Mouse (Mus musculus): ENCODE results near the gene Fgb. TPM values are rescaled to one million over a fixed set of nuclear protein-coding genes. Genes with fewer than 3 reads are reported as not detected.

The Fgb gene
- total RNA-seq, 1 experiment: not detected

DNA sequence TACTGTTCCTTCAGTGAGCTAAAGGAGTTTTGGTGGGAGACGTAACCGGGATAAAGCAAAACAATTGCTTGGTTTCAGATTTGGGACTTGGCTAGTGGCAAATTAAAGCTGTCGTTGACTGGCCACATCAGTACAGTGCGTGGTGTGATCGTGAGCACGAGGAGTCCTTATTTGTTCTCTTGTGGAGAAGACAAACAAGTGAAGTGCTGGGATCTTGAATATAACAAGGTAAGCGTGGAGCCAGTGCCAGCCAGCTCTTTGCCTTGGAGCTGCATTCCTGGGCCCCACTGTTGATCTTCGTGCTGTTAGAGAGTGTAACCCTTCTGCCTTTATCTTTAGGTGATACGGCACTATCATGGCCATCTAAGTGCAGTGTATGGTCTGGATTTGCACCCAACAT, 18.3 kb upstream of the Fgb start:
- TF ChIP-seq CHD2 (IDR thresholded peaks at IDR 0.05; ENCODE audit: low read depth, low read length): no peak
- TF ChIP-seq MAFK (IDR thresholded peaks at IDR 0.05; ENCODE audit: insufficient read depth, low read depth, low read length): no peak
- TF ChIP-seq HCFC1 (IDR thresholded peaks at IDR 0.05; ENCODE audit: borderline replicate concordance, insufficient read depth, low read length): no peak
- TF ChIP-seq ZC3H11A (IDR thresholded peaks at IDR 0.05; ENCODE audit: borderline replicate concordance, low read depth, low read length): no peak
- TF ChIP-seq ZNF384 (IDR thresholded peaks at IDR 0.05; ENCODE audit: low read depth, low read length): no peak
- in situ Hi-C loops (cut with MboI; ENCODE audit: low sequenced_read_pairs in 2 of 2, unreplicated experiment in 2 of 2): loop anchor here in 1 of 2 experiments (25.0 kb wide), 1 partner anchor 706 kb away; the partner anchor contains the start of gene Map9
- Histone ChIP-seq H3K9ac (ENCODE audit: insufficient read depth, low read depth, low read length, poor library complexity, severe bottlenecking) (no peak overlapping the region), H3K36me3 (ENCODE audit: control insufficient read depth, insufficient read depth, low read length, poor library complexity, severe bottlenecking) (peaks cover 38% of the 10 kb centered on the region), H3K27ac (ENCODE audit: insufficient read depth, low read depth, low read length, poor library complexity, severe bottlenecking) (no peak overlapping the region), H3K4me1 (ENCODE audit: control insufficient read depth in 2 of 2, insufficient read depth in 2 of 2, low read length in 2 of 2, poor library complexity in 1 of 2) (no peaks in the 10 kb centered on the region), H3K9me3 (ENCODE audit: control insufficient read depth, insufficient read depth, low read depth, low read length) (no peaks in the 10 kb centered on the region), H3K4me3 (ENCODE audit: insufficient read depth in 1 of 2, low read depth in 1 of 2, low read length in 2 of 2, poor library complexity in 1 of 2, severe bottlenecking in 1 of 2) (no peak overlapping the region)
- DNase-seq (ENCODE audit: low read depth, low spot score): no peak

DNA sequence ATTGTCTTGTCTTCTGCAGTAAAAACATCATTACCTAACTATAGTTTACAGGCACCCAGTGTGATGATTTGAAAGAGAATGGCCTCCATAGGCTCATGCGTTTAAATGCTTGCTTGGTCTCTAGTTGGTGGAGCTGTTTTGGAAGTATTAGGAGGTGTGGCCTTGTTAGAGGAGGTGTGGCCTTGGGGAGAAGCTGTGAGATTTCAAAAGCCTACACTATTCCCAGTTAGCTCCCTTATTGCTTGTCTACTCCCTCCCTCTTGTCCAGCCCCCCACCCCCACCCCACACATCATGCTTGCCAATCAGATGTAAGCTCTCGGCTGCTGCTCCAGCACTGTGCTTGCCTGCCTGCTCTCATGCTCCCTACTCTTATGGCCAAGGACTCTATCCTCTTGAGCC, 7.4 kb upstream of the Fgb start:
- TF ChIP-seq ZC3H11A (IDR thresholded peaks at IDR 0.05; ENCODE audit: borderline replicate concordance, low read depth, low read length): no peak
- TF ChIP-seq HCFC1 (IDR thresholded peaks at IDR 0.05; ENCODE audit: borderline replicate concordance, insufficient read depth, low read length): no peak
- TF ChIP-seq MAFK (IDR thresholded peaks at IDR 0.05; ENCODE audit: insufficient read depth, low read depth, low read length): no peak
- no peak for TF ChIP-seq CHD2 (IDR thresholded peaks at IDR 0.05; ENCODE audit: low read depth, low read length)
- TF ChIP-seq ZNF384 (IDR thresholded peaks at IDR 0.05; ENCODE audit: low read depth, low read length): no peak
- Histone ChIP-seq H3K27ac (ENCODE audit: insufficient read depth, low read depth, low read length, poor library complexity, severe bottlenecking) (no peak overlapping the region), H3K4me3 (ENCODE audit: insufficient read depth in 1 of 2, low read depth in 1 of 2, low read length in 2 of 2, poor library complexity in 1 of 2, severe bottlenecking in 1 of 2) (no peak overlapping the region), H3K4me1 (ENCODE audit: control insufficient read depth in 2 of 2, insufficient read depth in 2 of 2, low read length in 2 of 2, poor library complexity in 1 of 2) (no peaks in the 10 kb centered on the region), H3K36me3 (ENCODE audit: control insufficient read depth, insufficient read depth, low read length, poor library complexity, severe bottlenecking) (peaks cover 25% of the 10 kb centered on the region), H3K9ac (ENCODE audit: insufficient read depth, low read depth, low read length, poor library complexity, severe bottlenecking) (no peak overlapping the region), H3K9me3 (ENCODE audit: control insufficient read depth, insufficient read depth, low read depth, low read length) (no peaks in the 10 kb centered on the region)
- in situ Hi-C loops (cut with MboI; ENCODE audit: low sequenced_read_pairs in 2 of 2, unreplicated experiment in 2 of 2): loop anchor here in 1 of 2 experiments (25.0 kb wide), 1 partner anchor 695 kb away; the partner anchor contains the start of gene Map9
- no peak for DNase-seq (ENCODE audit: low read depth, low spot score)

DNA sequence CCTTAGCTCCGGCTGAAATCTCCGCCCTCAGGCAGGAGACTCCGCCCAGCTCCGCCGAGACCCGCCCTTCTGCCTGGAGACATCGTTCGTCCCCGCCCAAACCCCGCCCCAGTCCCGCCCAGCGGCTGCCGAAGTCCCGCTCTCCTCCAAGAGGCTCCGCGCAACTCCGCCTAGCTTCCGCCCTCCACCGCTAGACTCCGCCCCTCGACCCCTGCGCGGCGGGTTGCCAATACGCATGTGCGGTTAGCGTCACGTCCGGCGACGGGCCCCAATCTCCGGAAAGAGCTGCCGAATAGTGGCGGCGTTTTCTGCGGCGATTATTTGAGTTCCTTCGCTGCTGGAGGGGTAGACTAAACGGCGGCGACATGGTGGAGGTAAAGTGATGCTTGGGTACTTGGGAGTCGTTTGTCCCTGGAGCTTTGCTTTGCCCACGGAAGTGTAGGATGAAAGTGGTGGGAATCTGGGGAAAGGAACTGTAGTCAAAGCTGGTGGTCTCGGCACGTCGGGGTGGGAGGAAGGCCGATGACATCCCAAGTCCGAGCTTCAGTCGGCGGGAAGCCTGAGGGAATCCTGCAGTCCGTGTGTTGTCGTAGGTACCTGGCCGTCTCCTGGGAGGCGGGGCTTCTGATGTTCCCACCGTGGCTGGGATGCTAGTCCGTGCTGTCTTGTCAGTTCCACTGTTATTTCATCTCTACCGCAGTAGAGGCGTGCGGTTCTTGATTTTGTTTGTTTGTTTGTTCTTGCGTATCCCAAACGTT, 5.8 kb upstream of the Fgb start, which contains the start of gene Plrg1:
Plrg1 (plus strand) TSS at position 242 of the 758 bp plus-strand sequence.
- Histone ChIP-seq H3K4me3 (ENCODE audit: insufficient read depth in 1 of 2, low read depth in 1 of 2, low read length in 2 of 2, poor library complexity in 1 of 2, severe bottlenecking in 1 of 2) (peak within 1 kb of the TSS; percentile 91 to 100), H3K4me1 (ENCODE audit: control insufficient read depth in 2 of 2, insufficient read depth in 2 of 2, low read length in 2 of 2, poor library complexity in 1 of 2) (no peaks in the 10 kb centered on the region), H3K36me3 (ENCODE audit: control insufficient read depth, insufficient read depth, low read length, poor library complexity, severe bottlenecking) (peaks cover 12% of the 10 kb centered on the region), H3K27ac (ENCODE audit: insufficient read depth, low read depth, low read length, poor library complexity, severe bottlenecking) (peak within 1 kb of the TSS; percentile 67; the same call in 1 of the 2 replicates), H3K9me3 (ENCODE audit: control insufficient read depth, insufficient read depth, low read depth, low read length) (no peaks in the 10 kb centered on the region), H3K9ac (ENCODE audit: insufficient read depth, low read depth, low read length, poor library complexity, severe bottlenecking) (peak within 1 kb of the TSS; percentile 96)
- TF ChIP-seq MAFK (IDR thresholded peaks at IDR 0.05; ENCODE audit: insufficient read depth, low read depth, low read length): no peak
- TF ChIP-seq ZC3H11A (IDR thresholded peaks at IDR 0.05; ENCODE audit: borderline replicate concordance, low read depth, low read length): no peak
- TF ChIP-seq CHD2 (IDR thresholded peaks at IDR 0.05; ENCODE audit: low read depth, low read length): no peak
- no peak for TF ChIP-seq ZNF384 (IDR thresholded peaks at IDR 0.05; ENCODE audit: low read depth, low read length)
- TF ChIP-seq HCFC1 (IDR thresholded peaks at IDR 0.05; ENCODE audit: borderline replicate concordance, insufficient read depth, low read length): no peak
- in situ Hi-C loops (cut with MboI; ENCODE audit: low sequenced_read_pairs in 2 of 2, unreplicated experiment in 2 of 2): loop anchor here in 1 of 2 experiments (25.0 kb wide), 1 partner anchor 693 kb away; the partner anchor contains the start of gene Map9
- DNase-seq (ENCODE audit: low read depth, low spot score): peak; percentile 94

DNA sequence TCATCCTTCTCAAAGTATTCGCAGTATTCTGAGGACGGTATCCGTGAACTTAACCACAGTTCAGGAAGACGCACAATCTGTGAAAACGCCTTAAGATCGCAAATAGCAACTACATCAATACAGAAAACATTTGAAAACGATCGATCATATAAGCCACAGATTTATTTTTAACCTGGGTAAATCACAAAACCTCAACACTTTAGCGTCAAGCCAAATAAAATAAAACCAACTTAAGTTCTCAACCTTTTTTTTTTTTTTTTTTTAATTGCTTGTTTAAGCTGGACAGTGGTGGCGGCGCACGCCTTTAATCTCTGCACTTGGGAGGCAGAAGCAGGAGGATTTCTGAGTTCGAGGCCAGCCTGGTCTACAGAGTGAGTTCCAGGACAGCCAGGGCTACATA, 5.1 kb upstream of the Fgb start:
- no peak for DNase-seq (ENCODE audit: low read depth, low spot score)
- no peak overlapping the region for H3K27ac ChIP-seq (ENCODE audit: insufficient read depth, low read depth, low read length, poor library complexity, severe bottlenecking)
- no peaks in the 10 kb centered on the region for H3K9me3 ChIP-seq (ENCODE audit: control insufficient read depth, insufficient read depth, low read depth, low read length)

More for the DNA sequence above, 5.1 kb upstream of the Fgb start:
- Histone ChIP-seq H3K9ac (ENCODE audit: insufficient read depth, low read depth, low read length, poor library complexity, severe bottlenecking) (peak overlapping the region; percentile 41; the same call in 1 of the 2 replicates), H3K36me3 (ENCODE audit: control insufficient read depth, insufficient read depth, low read length, poor library complexity, severe bottlenecking) (peaks cover 9% of the 10 kb centered on the region), H3K4me1 (ENCODE audit: control insufficient read depth in 2 of 2, insufficient read depth in 2 of 2, low read length in 2 of 2, poor library complexity in 1 of 2) (no peaks in the 10 kb centered on the region), H3K4me3 (ENCODE audit: insufficient read depth in 1 of 2, low read depth in 1 of 2, low read length in 2 of 2, poor library complexity in 1 of 2, severe bottlenecking in 1 of 2) (peak overlapping the region; percentile 42 to 55)
- TF ChIP-seq ZC3H11A (IDR thresholded peaks at IDR 0.05; ENCODE audit: borderline replicate concordance, low read depth, low read length): no peak
- no peak for TF ChIP-seq HCFC1 (IDR thresholded peaks at IDR 0.05; ENCODE audit: borderline replicate concordance, insufficient read depth, low read length)
- no peak for TF ChIP-seq CHD2 (IDR thresholded peaks at IDR 0.05; ENCODE audit: low read depth, low read length)
- TF ChIP-seq ZNF384 (IDR thresholded peaks at IDR 0.05; ENCODE audit: low read depth, low read length): no peak
- TF ChIP-seq MAFK (IDR thresholded peaks at IDR 0.05; ENCODE audit: insufficient read depth, low read depth, low read length): no peak
- in situ Hi-C loops (cut with MboI; ENCODE audit: low sequenced_read_pairs in 2 of 2, unreplicated experiment in 2 of 2): loop anchor here in 1 of 2 experiments (25.0 kb wide), 1 partner anchor 692 kb away; the partner anchor contains the start of gene Map9
